Mouse (Mus musculus) WW6 (cell line): ENCODE results near the gene Olfr356.

Experiments
- DNase-seq: peaks from one replicate; pipeline ENCODE4 v3.0.0-alpha.2; 2013; ENCODE audit warnings: low read depth, low spot score

Gene Olfr356

DNA sequence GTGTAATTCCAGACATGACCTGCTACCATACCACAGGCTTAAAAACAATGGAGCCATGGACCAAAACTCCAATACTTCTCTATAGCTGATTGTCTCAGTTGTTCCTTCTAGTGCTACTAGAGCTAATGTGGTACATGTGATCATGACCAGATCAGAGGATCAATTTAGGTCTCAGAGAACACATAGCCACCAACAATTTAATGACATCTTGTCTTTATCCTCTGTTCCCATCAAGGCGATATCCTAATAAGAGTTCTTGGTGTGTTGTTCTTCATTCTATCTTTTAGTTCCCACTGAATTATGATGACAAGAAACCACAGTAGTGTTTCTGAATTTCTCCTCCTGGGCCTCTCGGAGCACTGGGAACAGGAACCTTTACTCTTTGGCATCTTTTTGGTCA, at the start of gene Olfr356:
Gene Olfr356 (plus strand): TSS at position 301 of the 400 bp plus-strand sequence.
- no peak for DNase-seq

DNA sequence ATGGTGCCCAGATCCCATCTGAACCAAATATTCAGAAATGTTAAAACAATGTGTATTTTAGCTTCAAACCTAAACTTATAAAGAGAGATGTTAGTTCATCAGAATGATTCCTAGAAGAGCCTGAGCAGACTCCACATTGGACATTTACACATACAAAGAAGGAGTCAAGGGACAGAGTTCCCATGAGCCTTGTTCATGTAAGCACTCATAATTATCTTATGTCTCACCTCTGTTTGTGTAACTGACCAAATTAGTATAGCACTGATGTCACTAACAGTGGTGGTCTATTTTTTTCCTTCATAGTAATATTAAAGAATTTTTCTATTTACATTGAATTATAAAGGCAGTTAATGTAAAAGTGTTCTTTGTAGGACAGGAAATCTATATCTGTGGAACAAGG, 44.1 kb upstream of the Olfr356 start, which contains the start of gene Olfr353:
Gene Olfr353 (minus strand): TSS at position 101 of the 400 bp plus-strand sequence.
- DNase-seq, result no peak

DNA sequence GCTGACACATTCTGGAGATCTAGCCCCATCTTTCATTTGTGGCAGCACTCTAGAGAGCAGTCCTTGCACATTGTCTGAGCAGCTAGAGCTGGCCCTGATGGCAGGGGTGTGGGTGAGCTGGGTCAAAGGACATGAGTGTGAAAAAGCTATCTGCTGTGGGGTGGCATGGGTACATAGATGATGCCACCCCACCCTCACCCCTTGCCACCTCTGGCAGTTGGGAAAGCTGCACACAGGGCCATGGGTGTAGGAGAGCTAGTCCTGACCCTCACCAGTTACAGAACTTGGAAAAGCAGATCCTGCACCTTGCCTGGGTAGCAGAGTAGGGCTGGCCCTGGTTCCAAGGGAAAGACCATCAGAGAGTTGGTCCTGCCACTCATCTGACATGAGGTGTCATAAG, 39.8 kb upstream of the Olfr356 start:
- no peak for DNase-seq

DNA sequence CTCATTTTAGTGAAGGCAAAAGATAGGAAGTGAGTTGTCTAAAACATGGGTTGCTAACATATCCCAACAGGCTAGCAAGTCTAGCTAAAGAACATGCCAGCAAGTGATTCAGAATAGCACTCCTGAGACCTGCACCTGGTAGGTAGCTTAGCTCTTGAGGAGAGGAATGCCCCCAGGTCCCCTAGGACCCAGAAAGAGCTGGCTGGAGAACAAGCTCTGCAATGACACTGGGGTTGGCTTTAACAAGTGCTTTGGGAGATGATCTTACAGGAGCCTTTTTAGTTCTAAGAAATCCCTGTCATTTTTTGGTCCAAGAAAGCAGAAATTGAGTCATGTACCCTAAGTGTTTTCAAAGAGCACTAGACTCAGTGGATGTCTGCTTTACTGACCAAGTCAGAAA, 31.5 kb upstream of the Olfr356 start, which contains the start of gene Olfr354:
Gene Olfr354 (plus strand): TSS at position 301 of the 400 bp plus-strand sequence.
- DNase-seq, result no peak

DNA sequence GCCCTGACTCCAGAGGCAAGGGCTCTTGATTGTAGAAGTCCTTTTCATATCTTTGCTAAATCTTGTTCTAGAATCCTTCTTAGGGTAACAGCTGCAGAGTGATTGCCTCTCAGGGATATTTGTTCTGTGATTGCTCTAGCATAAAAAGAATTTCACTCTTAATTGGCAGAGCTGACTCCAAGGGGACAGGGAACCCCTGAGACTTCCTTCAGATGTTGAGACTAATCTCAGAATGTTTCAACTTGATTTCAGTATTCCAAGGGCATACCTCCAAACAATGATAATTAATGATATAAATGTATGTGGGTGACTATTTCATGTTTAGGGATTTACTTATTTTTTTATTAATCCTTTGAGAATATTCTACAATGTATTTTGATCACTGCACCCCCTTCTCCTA, 8.1 kb upstream of the Olfr356 start, which contains the start of gene Olfr355:
Gene Olfr355 (minus strand): TSS at position 101 of the 400 bp plus-strand sequence.
- no peak for DNase-seq
